9 mouse cellular contexts compared by ENCODE assay signal in genomic region chr1:126931754-126932153, GRCm38 (mm10).
DNase-seq lines count a peak whose midpoint lies in the region; ATAC-seq and TF ChIP-seq lines count a peak whose summit lies in the region.
"Had no signal": no experiment of that assay in that cellular context is flagged by ENCODE, and none has a peak within 500 bp of the region (broad histone marks: within the 10 kb centered on the region; RNA-seq: fewer than 3 reads in every experiment).

No protein-coding gene starts in this region.

- CTCF ChIA-PET in Patski (lab: Charles Lee), result interaction anchor here (0.7 to 2.1 kb wide), 14 partner anchors 10 to 1142 kb away, joined by 3 to 7 read pairs (median 4); no protein-coding TSS in a partner anchor

- H3K4me2 ChIP-seq in hindbrain, embryonic 15.5 days, result no peak overlapping the region
- H3K4me2 ChIP-seq: limb, embryonic 12.5 days had no signal

- H3K4me1 ChIP-seq in hindbrain, embryonic 15.5 days (replicated peaks), result peaks cover 20% of the 10 kb centered on the region

- no peaks in the 10 kb centered on the region for H3K9me3 ChIP-seq in hindbrain, embryonic 15.5 days
- H3K9me3 ChIP-seq: limb, embryonic 12.5 days had no signal

- no peak overlapping the region for H3K9ac ChIP-seq in hindbrain, embryonic 15.5 days
- H3K9ac ChIP-seq: limb, embryonic 12.5 days had no signal

- DNase-seq in Patski (ENCODE audit: low read depth, low spot score), result peak; percentile 28
- peak; percentile 81 for DNase-seq in cerebellum, adult 8-10 months
- DNase-seq in frontal cortex, postnatal 10 days (ENCODE audit: low spot score in 2 of 2), result peak; percentile 72 to 86
- peak; percentile 92 to 94 for DNase-seq in layer of hippocampus, postnatal 14 days (ENCODE audit: low spot score in 2 of 2)
- DNase-seq in lung, postnatal 36 days, result peak; percentile 89
- peak; percentile 96 to 97 for DNase-seq in right cerebral cortex, adult 2 months (ENCODE audit: low spot score in 2 of 2)
- peak; percentile 52 for DNase-seq in urinary bladder, postnatal 10 days (ENCODE audit: low spot score)

- TF ChIP-seq CTCF in Patski (IDR thresholded peaks at IDR 0.05), result peak; percentile 96

- H3K36me3 ChIP-seq in hindbrain, embryonic 15.5 days, result no peaks in the 10 kb centered on the region
- H3K36me3 ChIP-seq: limb, embryonic 12.5 days had no signal

- H3K27ac ChIP-seq in hindbrain, embryonic 15.5 days (replicated peaks), result no peak overlapping the region
- H3K27ac ChIP-seq: limb, embryonic 12.5 days had no signal

- H3K4me3 ChIP-seq in hindbrain, embryonic 15.5 days, result no peak overlapping the region
- H3K4me3 ChIP-seq: limb, embryonic 12.5 days had no signal

- POLR2A ChIA-PET in Patski (lab: Charles Lee), result interaction anchor here (0.7 kb wide), 1 partner anchor 410 kb away, joined by 3 read pairs; no protein-coding TSS in a partner anchor

- in situ Hi-C loops in Patski (cut with MboI; ENCODE audit: low pct_unique_long_range_greater_than_20kb), result loop anchor here (5.0 to 25.0 kb wide), 3 partner anchors 56 to 1137 kb away; no protein-coding TSS in a partner anchor

- 2% methylated on average over 6 of the region's 6 CpGs for WGBS in hindbrain, embryonic 15.5 days

- ATAC-seq in Patski, result peak; percentile 82
- ATAC-seq in hindbrain, embryonic 15.5 days (ENCODE audit: low FRiP score, low read depth), result peak; percentile 62; the same call in 1 of the 2 replicates

- peaks cover 4% of the 10 kb centered on the region for H3K27me3 ChIP-seq in Patski
- no peaks in the 10 kb centered on the region for H3K27me3 ChIP-seq in hindbrain, embryonic 15.5 days

Comparison
In these comparisons a context has a peak if more than half of its experiments do, and no peak if none do; other contexts are left out.
1. DNase-seq: peak in every context shown above with its lines; median percentile 96 in right cerebral cortex, adult 2 months; 93 in layer of hippocampus, postnatal 14 days; 89 in lung, postnatal 36 days; 81 in cerebellum, adult 8-10 months; 79 in frontal cortex, postnatal 10 days; 52 in urinary bladder, postnatal 10 days; 28 in Patski.